Mouse (Mus musculus): ENCODE measurements at regions not wholly inside any gene's neighbourhood (a gene's known extent, or its start where the extent isn't known, plus 50 kb on each side); places are given as distances from the start of the nearest gene placed in this dataset.

- H3K27me3 ChIP-seq, result no peaks in the 10 kb centered on the region
- no peak for TF ChIP-seq CTCF (IDR thresholded peaks at IDR 0.05)
- ATAC-seq, result no peak
- ChIA-PET POLR2A (no interaction called here), CTCF (interaction anchor here (0.8 kb wide), 1 partner anchor 13 kb away, joined by 3 read pairs; no protein-coding TSS in a partner anchor)
- DNase-seq (ENCODE audit: low read depth, low spot score), result no peak
- in situ Hi-C loops (cut with MboI; ENCODE audit: low pct_unique_long_range_greater_than_20kb), result no loop called here
Measured at GRCm38 (mm10) chr10:56920711-56921672, 543.9 kb downstream of the Gja1 start.

GRCm38 (mm10) chr10:56935174-56935573 is 551.0 kb upstream of the Hsf2 start:
- ChIA-PET POLR2A (no interaction called here), CTCF (interaction anchor here (1.3 kb wide), 1 partner anchor 19 kb away, joined by 4 read pairs; no protein-coding TSS in a partner anchor)
- H3K27me3 ChIP-seq, result no peaks in the 10 kb centered on the region
- ATAC-seq (peak; percentile 95), DNase-seq (ENCODE audit: low read depth, low spot score) (peak; percentile 41)
- in situ Hi-C loops (cut with MboI; ENCODE audit: low pct_unique_long_range_greater_than_20kb), result no loop called here
- no peak for TF ChIP-seq CTCF (IDR thresholded peaks at IDR 0.05)

GRCm38 (mm10) chr10:56941972-56942371 is 544.2 kb upstream of the Hsf2 start:
- POLR2A ChIA-PET, result no interaction called here
- CTCF ChIA-PET, result interaction anchor here (0.9 kb wide), 1 partner anchor 70 kb away, joined by 3 read pairs; no protein-coding TSS in a partner anchor
- no peak for ATAC-seq
- no peak for TF ChIP-seq CTCF (IDR thresholded peaks at IDR 0.05)
- in situ Hi-C loops (cut with MboI; ENCODE audit: low pct_unique_long_range_greater_than_20kb), result no loop called here
- DNase-seq (ENCODE audit: low read depth, low spot score), result no peak
- H3K27me3 ChIP-seq, result no peaks in the 10 kb centered on the region

GRCm38 (mm10) chr10:56944434-56945145 is 541.6 kb upstream of the Hsf2 start:
- peak; percentile 95 for ATAC-seq
- ChIA-PET POLR2A (no interaction called here), CTCF (no interaction called here)
- in situ Hi-C loops (cut with MboI; ENCODE audit: low pct_unique_long_range_greater_than_20kb), result loop anchor here (5.0 kb wide), 2 partner anchors 53 to 157 kb away; no protein-coding TSS in a partner anchor
- no peaks in the 10 kb centered on the region for H3K27me3 ChIP-seq
- no peak for TF ChIP-seq CTCF (IDR thresholded peaks at IDR 0.05)
- peak; percentile 54 for DNase-seq (ENCODE audit: low read depth, low spot score)

- ChIA-PET POLR2A (no interaction called here), CTCF (no interaction called here)
- DNase-seq (ENCODE audit: low read depth, low spot score) (no peak), ATAC-seq (no peak)
- no peak for TF ChIP-seq CTCF (IDR thresholded peaks at IDR 0.05)
- no peaks in the 10 kb centered on the region for H3K27me3 ChIP-seq
- in situ Hi-C loops (cut with MboI; ENCODE audit: low pct_unique_long_range_greater_than_20kb), result no loop called here
Measured at GRCm38 (mm10) chr10:56956728-56957127, 529.5 kb upstream of the Hsf2 start.

GRCm38 (mm10) chr10:56962096-56962807 is 523.9 kb upstream of the Hsf2 start:
- ATAC-seq (no peak), DNase-seq (ENCODE audit: low read depth, low spot score) (no peak)
- TF ChIP-seq CTCF (IDR thresholded peaks at IDR 0.05), result no peak
- in situ Hi-C loops (cut with MboI; ENCODE audit: low pct_unique_long_range_greater_than_20kb), result no loop called here
- no peaks in the 10 kb centered on the region for H3K27me3 ChIP-seq
- POLR2A ChIA-PET, result no interaction called here
- CTCF ChIA-PET, result no interaction called here

- no peak for ATAC-seq
- ChIA-PET CTCF (no interaction called here), POLR2A (no interaction called here)
- in situ Hi-C loops (cut with MboI; ENCODE audit: low pct_unique_long_range_greater_than_20kb), result no loop called here
- TF ChIP-seq CTCF (IDR thresholded peaks at IDR 0.05), result no peak
- no peaks in the 10 kb centered on the region for H3K27me3 ChIP-seq
- DNase-seq (ENCODE audit: low read depth, low spot score), result no peak
Measured at GRCm38 (mm10) chr10:56963215-56963614, 523.0 kb upstream of the Hsf2 start.

GRCm38 (mm10) chr10:56968913-56969312 is 517.3 kb upstream of the Hsf2 start:
- ATAC-seq (no peak), DNase-seq (ENCODE audit: low read depth, low spot score) (no peak)
- ChIA-PET CTCF (no interaction called here), POLR2A (no interaction called here)
- H3K27me3 ChIP-seq, result peaks cover 11% of the 10 kb centered on the region
- in situ Hi-C loops (cut with MboI; ENCODE audit: low pct_unique_long_range_greater_than_20kb), result no loop called here
- no peak for TF ChIP-seq CTCF (IDR thresholded peaks at IDR 0.05)

GRCm38 (mm10) chr10:56974812-56975211 is 511.4 kb upstream of the Hsf2 start:
- in situ Hi-C loops (cut with MboI; ENCODE audit: low pct_unique_long_range_greater_than_20kb), result no loop called here
- H3K27me3 ChIP-seq, result peaks cover 11% of the 10 kb centered on the region
- ChIA-PET CTCF (no interaction called here), POLR2A (no interaction called here)
- ATAC-seq (no peak), DNase-seq (ENCODE audit: low read depth, low spot score) (no peak)
- TF ChIP-seq CTCF (IDR thresholded peaks at IDR 0.05), result no peak

GRCm38 (mm10) chr10:56979601-56980000 is 506.6 kb upstream of the Hsf2 start:
- POLR2A ChIA-PET, result no interaction called here
- no peak for ATAC-seq
- in situ Hi-C loops (cut with MboI; ENCODE audit: low pct_unique_long_range_greater_than_20kb), result no loop called here

More at GRCm38 (mm10) chr10:56979601-56980000, 506.6 kb upstream of the Hsf2 start:
- no peak for DNase-seq (ENCODE audit: low read depth, low spot score)
- CTCF ChIA-PET, result no interaction called here
- no peaks in the 10 kb centered on the region for H3K27me3 ChIP-seq
- no peak for TF ChIP-seq CTCF (IDR thresholded peaks at IDR 0.05)
